In the genomic region with DNA sequence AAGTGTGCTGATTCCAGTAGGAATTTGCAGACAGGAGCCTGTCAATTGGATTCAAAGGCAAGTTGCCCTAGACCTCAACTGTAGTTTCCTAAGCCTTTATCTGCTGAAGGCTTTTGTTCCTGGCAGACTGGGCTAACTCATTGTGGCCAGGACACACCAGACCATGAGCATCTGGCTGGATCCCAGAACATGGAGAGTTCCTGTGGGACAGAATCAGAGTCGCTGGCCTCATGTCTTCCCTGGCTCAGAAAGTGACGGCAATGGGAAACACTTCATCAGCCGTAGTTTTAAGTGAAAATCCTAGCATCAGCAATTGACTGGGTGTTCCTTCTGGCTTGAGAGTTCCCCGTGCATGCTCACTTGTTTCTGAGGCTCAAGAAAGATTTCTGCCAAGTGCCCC, we compare ENCODE assay signal across 11 mouse cellular contexts.
DNase-seq lines count a peak whose midpoint lies in the region; ATAC-seq and TF ChIP-seq lines count a peak whose summit lies in the region.
"Had no signal": no experiment of that assay in that cellular context is flagged by ENCODE, and none has a peak within 500 bp of the region (broad histone marks: within the 10 kb centered on the region; RNA-seq: fewer than 3 reads in every experiment).

No protein-coding gene starts in this region.

- H3K36me3 ChIP-seq in midbrain, postnatal 0 days (ENCODE audit: insufficient read depth, low read length) = no peaks in the 10 kb centered on the region
- no peaks in the 10 kb centered on the region for H3K36me3 ChIP-seq in midbrain, embryonic 15.5 days (replicated peaks)
- H3K36me3 ChIP-seq in lung, embryonic 14.5 days (ENCODE audit: insufficient read depth) = no peaks in the 10 kb centered on the region
- H3K36me3 ChIP-seq in intestine, embryonic 16.5 days (ENCODE audit: control insufficient read depth, insufficient read depth, low read length) = no peaks in the 10 kb centered on the region
- H3K36me3 ChIP-seq in hindbrain, embryonic 13.5 days = no peaks in the 10 kb centered on the region

- no peak overlapping the region for H3K9ac ChIP-seq in midbrain, postnatal 0 days (replicated peaks; ENCODE audit: low read length, poor library complexity, severe bottlenecking)
- no peak overlapping the region for H3K9ac ChIP-seq in midbrain, embryonic 15.5 days
- H3K9ac ChIP-seq in lung, embryonic 14.5 days = no peak overlapping the region
- no peak overlapping the region for H3K9ac ChIP-seq in intestine, embryonic 16.5 days (ENCODE audit: low read depth, low read length)
- no peak overlapping the region for H3K9ac ChIP-seq in hindbrain, embryonic 13.5 days

- TF ChIP-seq CTCF in midbrain, postnatal 0 days (IDR thresholded peaks at IDR 0.05) = no peak
- no peak for TF ChIP-seq CTCF in lung, embryonic 14.5 days (IDR thresholded peaks at IDR 0.05; ENCODE audit: low read depth)

- H3K4me1 ChIP-seq in midbrain, postnatal 0 days (ENCODE audit: insufficient read depth, low read length) = 0 out of 2 replicates have a peak, but pooled peaks cover 8% of the 10 kb centered on the region
- no peaks in the 10 kb centered on the region for H3K4me1 ChIP-seq in midbrain, embryonic 15.5 days
- H3K4me1 ChIP-seq in lung, embryonic 14.5 days (ENCODE audit: insufficient read depth) = peaks cover 10% of the 10 kb centered on the region
- H3K4me1 ChIP-seq in intestine, embryonic 16.5 days (ENCODE audit: control insufficient read depth, insufficient read depth, low read length) = peaks cover 11% of the 10 kb centered on the region
- H3K4me1 ChIP-seq in hindbrain, embryonic 13.5 days (replicated peaks) = 0 out of 2 replicates have a peak, but pooled peaks cover 9% of the 10 kb centered on the region

- 83% methylated on average over 4 of the region's 4 CpGs for WGBS in midbrain, postnatal 0 days
- 82% methylated on average over 4 of the region's 4 CpGs for WGBS in midbrain, embryonic 15.5 days
- WGBS in lung, embryonic 14.5 days = 63% methylated on average over 4 of the region's 4 CpGs
- 77% methylated on average over 4 of the region's 4 CpGs for WGBS in intestine, embryonic 16.5 days
- 87% methylated on average over 4 of the region's 4 CpGs for WGBS in hindbrain, embryonic 13.5 days

- no peak for ATAC-seq in midbrain, postnatal 0 days (ENCODE audit: low FRiP score)
- ATAC-seq in midbrain, embryonic 15.5 days (replicated peaks) = no peak
- no peak for ATAC-seq in lung, embryonic 14.5 days (ENCODE audit: insufficient read depth)
- no peak for ATAC-seq in intestine, embryonic 16.5 days
- ATAC-seq in hindbrain, embryonic 13.5 days (ENCODE audit: low FRiP score) = no peak
- ATAC-seq: forebrain, embryonic 16.5 days had no signal

- H3K27me3 ChIP-seq in midbrain, postnatal 0 days (ENCODE audit: insufficient read depth, low read length) = no peaks in the 10 kb centered on the region
- no peaks in the 10 kb centered on the region for H3K27me3 ChIP-seq in midbrain, embryonic 15.5 days (replicated peaks)
- no peaks in the 10 kb centered on the region for H3K27me3 ChIP-seq in lung, embryonic 14.5 days (ENCODE audit: insufficient read depth, low read length)
- no peaks in the 10 kb centered on the region for H3K27me3 ChIP-seq in intestine, embryonic 16.5 days (replicated peaks; ENCODE audit: control insufficient read depth, insufficient read depth, low read length)
- no peaks in the 10 kb centered on the region for H3K27me3 ChIP-seq in hindbrain, embryonic 13.5 days

- no peaks in the 10 kb centered on the region for H3K9me3 ChIP-seq in midbrain, postnatal 0 days (ENCODE audit: low read length)
- no peaks in the 10 kb centered on the region for H3K9me3 ChIP-seq in midbrain, embryonic 15.5 days
- H3K9me3 ChIP-seq in lung, embryonic 14.5 days (ENCODE audit: low read depth, low read length) = no peaks in the 10 kb centered on the region
- H3K9me3 ChIP-seq in intestine, embryonic 16.5 days (ENCODE audit: control insufficient read depth, low read length) = no peaks in the 10 kb centered on the region
- no peaks in the 10 kb centered on the region for H3K9me3 ChIP-seq in hindbrain, embryonic 13.5 days

- H3K27ac ChIP-seq in midbrain, postnatal 0 days (ENCODE audit: low read depth, low read length) = no peak overlapping the region
- H3K27ac ChIP-seq in midbrain, embryonic 15.5 days = no peak overlapping the region
- H3K27ac ChIP-seq in lung, embryonic 14.5 days (ENCODE audit: low read depth) = no peak overlapping the region
- no peak overlapping the region for H3K27ac ChIP-seq in intestine, embryonic 16.5 days (ENCODE audit: low read length)
- H3K27ac ChIP-seq in hindbrain, embryonic 13.5 days = no peak overlapping the region

- H3K4me2 ChIP-seq in midbrain, postnatal 0 days (ENCODE audit: low read depth, low read length, poor library complexity, severe bottlenecking) = no peak overlapping the region
- H3K4me2 ChIP-seq in midbrain, embryonic 15.5 days = no peak overlapping the region
- H3K4me2 ChIP-seq in lung, embryonic 14.5 days = no peak overlapping the region
- no peak overlapping the region for H3K4me2 ChIP-seq in intestine, embryonic 16.5 days (ENCODE audit: low read depth, low read length)
- H3K4me2 ChIP-seq in hindbrain, embryonic 13.5 days = no peak overlapping the region
- H3K4me2 ChIP-seq: liver, embryonic 11.5 days had no signal

- no peak overlapping the region for H3K4me3 ChIP-seq in midbrain, postnatal 0 days (ENCODE audit: low read depth, low read length)
- no peak overlapping the region for H3K4me3 ChIP-seq in midbrain, embryonic 15.5 days
- no peak overlapping the region for H3K4me3 ChIP-seq in lung, embryonic 14.5 days (ENCODE audit: low read depth, low read length)
- H3K4me3 ChIP-seq in intestine, embryonic 16.5 days (ENCODE audit: low read length) = no peak overlapping the region
- no peak overlapping the region for H3K4me3 ChIP-seq in hindbrain, embryonic 13.5 days

- peak; percentile 68 to 78 for DNase-seq in cerebellum, postnatal 10 days
- no peak for DNase-seq in cerebellum, adult 9-10 months
- peak; percentile 30 for DNase-seq in midbrain, postnatal 0 days (ENCODE audit: low spot score)
- DNase-seq in lung, embryonic 14.5 days = peak; percentile 32
- no peak for DNase-seq in frontal cortex, adult 2 months (ENCODE audit: extremely low spot score in 1 of 2, low spot score in 1 of 2)
- DNase-seq: cerebellum, adult 18-20 months had no signal

Comparison
In these comparisons a context has a peak if more than half of its experiments do, and no peak if none do; other contexts are left out.
1. DNase-seq: peak in cerebellum, postnatal 10 days (2 of 2), midbrain, postnatal 0 days (single experiment) and lung, embryonic 14.5 days (single experiment); none in cerebellum, adult 9-10 months (single experiment) and frontal cortex, adult 2 months (0 of 2).